Mouse (Mus musculus): ENCODE data around the gene Ttn. TPM values are rescaled to one million over a fixed set of nuclear protein-coding genes. Genes with fewer than 3 reads are reported as not detected.

Ttn gene
- polyA plus RNA-seq, 1 experiment from 2014 or later, result 2.5 TPM

DNA sequence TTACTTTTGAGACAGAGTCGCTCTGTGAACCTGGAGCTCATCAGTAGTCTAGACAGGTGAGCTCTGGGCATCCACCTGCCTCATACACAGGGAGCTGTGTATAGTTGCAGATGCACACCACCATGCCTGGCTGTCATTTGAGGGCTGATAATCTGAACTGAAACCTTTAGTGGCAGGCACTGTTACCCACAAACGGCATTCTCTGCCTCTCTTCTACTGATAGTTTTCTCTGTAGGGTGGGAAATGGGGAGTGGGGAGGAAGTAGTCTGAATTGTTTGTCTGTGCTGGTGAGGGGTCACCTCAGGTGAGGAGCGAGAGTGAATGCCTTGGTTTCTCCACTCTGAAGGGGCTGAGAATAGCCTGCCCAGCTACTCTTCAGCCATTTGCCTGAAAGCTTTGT is 294.7 kb downstream of the Ttn start:
- H3K9me3 ChIP-seq (replicated peaks), result no peaks in the 10 kb centered on the region
- H3K4me2 ChIP-seq (replicated peaks), result no peak overlapping the region
- ATAC-seq (ENCODE audit: low FRiP score), result no peak
- no peak overlapping the region for H3K9ac ChIP-seq
- H3K4me1 ChIP-seq, result no peaks in the 10 kb centered on the region
- H3K4me3 ChIP-seq, result no peak overlapping the region
- no peak overlapping the region for H3K27ac ChIP-seq
- H3K36me3 ChIP-seq, result peaks cover 72% of the 10 kb centered on the region
- no peaks in the 10 kb centered on the region for H3K27me3 ChIP-seq
- 86% methylated on average over 3 of the region's 3 CpGs for WGBS

- no peak overlapping the region for H3K4me3 ChIP-seq
- H3K9me3 ChIP-seq (replicated peaks), result no peaks in the 10 kb centered on the region
- ATAC-seq (ENCODE audit: low FRiP score), result no peak
- no peaks in the 10 kb centered on the region for H3K27me3 ChIP-seq
- H3K9ac ChIP-seq, result no peak overlapping the region
- H3K4me1 ChIP-seq, result no peaks in the 10 kb centered on the region
- 98% methylated on average over 3 of the region's 3 CpGs for whole genome bisulfite sequencing
- H3K36me3 ChIP-seq, result peaks cover 70% of the 10 kb centered on the region
- H3K27ac ChIP-seq, result no peak overlapping the region
- no peak overlapping the region for H3K4me2 ChIP-seq (replicated peaks)
Measured at GRCm38 (mm10) chr2:76686986-76687385, 295.4 kb downstream of the Ttn start.

DNA sequence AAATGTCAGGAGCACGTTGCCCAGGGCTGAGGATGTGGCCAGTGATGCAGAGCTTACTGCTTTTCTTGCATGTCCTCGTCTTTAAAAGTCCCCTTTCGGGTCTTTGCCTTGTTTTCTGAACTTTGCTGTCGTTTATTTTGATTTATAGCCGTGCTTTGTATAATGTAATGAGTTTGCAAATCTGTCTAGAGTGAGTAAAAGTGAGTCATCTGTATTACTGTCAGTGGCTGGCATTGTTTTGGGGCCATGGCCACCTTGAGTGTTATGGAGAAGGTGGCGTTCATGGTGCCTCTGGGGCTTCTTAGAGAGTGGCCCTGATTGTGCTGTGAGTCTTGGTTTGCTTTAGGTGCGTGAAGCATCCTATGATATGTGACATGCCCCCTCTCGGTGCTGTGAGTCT is 300.0 kb downstream of the Ttn start:
- H3K4me2 ChIP-seq (replicated peaks), result no peak overlapping the region
- H3K4me1 ChIP-seq, result no peaks in the 10 kb centered on the region
- peaks cover 46% of the 10 kb centered on the region for H3K36me3 ChIP-seq
- H3K9me3 ChIP-seq (replicated peaks), result no peaks in the 10 kb centered on the region
- H3K4me3 ChIP-seq, result no peak overlapping the region
- 85% methylated on average over 8 of the region's 8 CpGs for whole genome bisulfite sequencing
- H3K9ac ChIP-seq, result no peak overlapping the region
- no peak for ATAC-seq (ENCODE audit: low FRiP score)
- H3K27me3 ChIP-seq, result no peaks in the 10 kb centered on the region
- no peak overlapping the region for H3K27ac ChIP-seq

- Histone ChIP-seq H3K9ac (peak overlapping the region; percentile 38; the same call in 1 of the 2 replicates), H3K4me1 (peaks cover 18% of the 10 kb centered on the region), H3K4me3 (peak overlapping the region; percentile 67), H3K9me3 (replicated peaks) (no peaks in the 10 kb centered on the region), H3K36me3 (0 out of 2 replicates have a peak, but pooled peaks cover 6% of the 10 kb centered on the region), H3K4me2 (replicated peaks) (peak overlapping the region; percentile 56), H3K27ac (no peak overlapping the region), H3K27me3 (no peaks in the 10 kb centered on the region)
- WGBS, result 64% methylated on average over 13 of the region's 13 CpGs
- ATAC-seq (ENCODE audit: low FRiP score), result no peak
Measured at GRCm38 (mm10) chr2:76676401-76677226, 305.7 kb downstream of the Ttn start.

DNA sequence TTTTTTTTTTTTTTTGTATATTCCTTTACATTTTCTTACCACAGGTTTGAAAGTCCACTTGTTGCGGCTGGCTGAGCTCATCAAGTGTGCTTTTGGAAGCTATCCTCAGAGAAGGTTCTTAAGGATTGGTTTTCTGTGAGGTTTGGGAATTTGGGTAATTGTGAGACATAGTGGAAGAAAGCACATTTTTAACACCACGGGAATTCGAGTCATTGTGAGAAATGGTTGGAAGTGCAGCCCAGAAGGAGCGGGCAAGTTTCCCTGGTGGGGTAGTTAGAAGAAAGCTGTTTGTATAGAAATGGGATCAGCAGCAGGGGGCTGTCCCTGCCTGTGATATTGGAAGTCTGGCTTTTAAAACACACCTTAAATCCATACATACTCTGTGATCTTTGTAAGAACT is 306.4 kb downstream of the Ttn start:
- H3K9me3 ChIP-seq (replicated peaks), result no peaks in the 10 kb centered on the region
- H3K4me3 ChIP-seq, result peak overlapping the region; percentile 67
- H3K27me3 ChIP-seq, result no peaks in the 10 kb centered on the region
- 10% methylated on average over 4 of the region's 4 CpGs for WGBS
- H3K27ac ChIP-seq, result no peak overlapping the region
- peaks cover 18% of the 10 kb centered on the region for H3K4me1 ChIP-seq
- peak overlapping the region; percentile 92; the same call in 1 of the 2 replicates for H3K9ac ChIP-seq
- no peak for ATAC-seq (ENCODE audit: low FRiP score)
- H3K36me3 ChIP-seq, result 0 out of 2 replicates have a peak, but pooled peaks cover 6% of the 10 kb centered on the region
- peak overlapping the region; percentile 56 for H3K4me2 ChIP-seq (replicated peaks)

GRCm38 (mm10) chr2:76675451-76675850 is 306.9 kb downstream of the Ttn start:
- H3K9ac ChIP-seq, result peak overlapping the region; percentile 92
- H3K4me1 ChIP-seq, result peaks cover 18% of the 10 kb centered on the region
- no peaks in the 10 kb centered on the region for H3K9me3 ChIP-seq (replicated peaks)
- H3K36me3 ChIP-seq, result 0 out of 2 replicates have a peak, but pooled peaks cover 4% of the 10 kb centered on the region
- ATAC-seq (ENCODE audit: low FRiP score), result peak; percentile 66
- under 1% methylated on average over 44 of the region's 44 CpGs for WGBS
- peak overlapping the region; percentile 56 for H3K4me2 ChIP-seq (replicated peaks)
- peak overlapping the region; percentile 67 for H3K4me3 ChIP-seq
- H3K27ac ChIP-seq, result peak overlapping the region; percentile 87
- no peaks in the 10 kb centered on the region for H3K27me3 ChIP-seq

- 4% methylated on average over 50 of the region's 52 CpGs for WGBS
- Histone ChIP-seq H3K9me3 (replicated peaks) (no peaks in the 10 kb centered on the region), H3K27me3 (no peaks in the 10 kb centered on the region)
Measured at GRCm38 (mm10) chr2:76674725-76675427, 307.5 kb downstream of the Ttn start, which contains the start of gene Plekha3. TSS of gene Plekha3 (plus strand) at chr2:76675281.

DNA sequence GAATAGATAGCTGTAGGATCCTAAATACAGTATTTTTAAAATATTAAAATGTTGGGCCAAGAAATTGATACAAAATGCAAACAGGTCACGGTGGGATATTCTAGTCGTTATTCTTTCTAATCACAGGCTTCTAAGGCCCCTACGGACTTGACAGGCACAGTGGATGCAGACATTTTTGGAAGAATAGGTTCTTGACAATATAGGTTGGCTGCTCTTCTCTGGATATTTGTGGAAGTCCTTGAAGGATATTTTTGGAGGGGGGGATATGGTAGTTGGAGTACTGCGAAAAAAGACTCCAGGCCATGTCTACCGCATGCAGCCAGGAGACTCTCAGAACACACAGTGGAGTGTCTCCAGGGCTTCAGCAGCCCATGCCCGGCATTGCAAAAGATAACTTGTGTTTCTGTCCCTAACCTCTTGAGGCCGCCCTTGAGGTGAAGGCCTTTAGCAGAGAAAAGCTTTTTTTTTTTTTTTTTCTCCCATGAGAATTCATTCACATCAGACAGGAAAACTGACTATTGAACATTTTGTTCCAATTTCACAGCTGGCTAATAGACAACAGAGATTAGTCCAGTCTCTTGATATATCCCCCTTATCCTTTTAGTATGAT is 308.8 kb downstream of the Ttn start:
- Histone ChIP-seq H3K9me3 (replicated peaks) (no peaks in the 10 kb centered on the region), H3K4me3 (peak overlapping the region; percentile 42), H3K9ac (no peak overlapping the region), H3K4me2 (replicated peaks) (peak overlapping the region; percentile 59), H3K27ac (peak overlapping the region; percentile 64), H3K36me3 (no peaks in the 10 kb centered on the region), H3K27me3 (no peaks in the 10 kb centered on the region), H3K4me1 (peaks cover 18% of the 10 kb centered on the region)
- WGBS, result 38% methylated on average over 7 of the region's 7 CpGs
- ATAC-seq (ENCODE audit: low FRiP score), result no peak; the same call in 1 of the 2 replicates

More at GRCm38 (mm10) chr2:76674725-76675427, 307.5 kb downstream of the Ttn start, which contains the start of gene Plekha3:
- H3K4me2 ChIP-seq (replicated peaks), result peak within 1 kb of the TSS; percentile 56
- peak within 1 kb of the TSS; percentile 92 for H3K9ac ChIP-seq
- H3K4me1 ChIP-seq, result peaks cover 18% of the 10 kb centered on the region
- peak; percentile 78 for ATAC-seq (ENCODE audit: low FRiP score)
- H3K36me3 ChIP-seq, result no peaks in the 10 kb centered on the region
- peak within 1 kb of the TSS; percentile 87 for H3K27ac ChIP-seq
- H3K4me3 ChIP-seq, result peak within 1 kb of the TSS; percentile 67

DNA sequence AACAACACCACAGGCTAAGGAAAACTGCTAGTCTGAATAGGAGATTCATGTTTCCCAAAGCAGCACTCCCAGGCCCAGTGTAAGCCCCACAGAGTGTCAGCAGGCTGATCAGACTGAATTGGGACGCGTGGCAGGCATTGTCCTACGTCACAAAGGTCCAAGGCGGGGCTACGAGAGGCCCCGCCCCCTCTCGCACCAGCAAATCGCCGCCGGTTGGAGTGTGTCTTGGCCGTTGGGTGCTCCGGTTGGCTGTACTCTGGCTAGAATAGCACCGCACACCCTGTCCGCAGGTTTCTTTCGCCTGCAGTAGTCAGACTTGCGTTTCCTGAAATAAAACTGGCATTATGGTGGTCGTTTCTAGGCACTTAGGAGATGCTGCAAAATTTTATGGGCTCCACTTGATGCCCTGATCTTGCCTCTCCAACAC is 309.4 kb downstream of the Ttn start, which contains the start of gene Fkbp7:
Gene Fkbp7, minus strand, starts transcription at position 151 of the 427 bp plus-strand sequence.
- Histone ChIP-seq H3K9ac (peak within 1 kb of the TSS; percentile 57), H3K27ac (peak within 1 kb of the TSS; percentile 64), H3K4me3 (peak within 1 kb of the TSS; percentile 42), H3K9me3 (replicated peaks) (no peaks in the 10 kb centered on the region), H3K4me1 (peaks cover 18% of the 10 kb centered on the region), H3K4me2 (replicated peaks) (peak within 1 kb of the TSS; percentile 59), H3K27me3 (no peaks in the 10 kb centered on the region), H3K36me3 (no peaks in the 10 kb centered on the region)
- ATAC-seq (ENCODE audit: low FRiP score), result peak; percentile 90
- WGBS, result 0% methylated on average over 17 of the region's 17 CpGs

GRCm38 (mm10) chr2:76672134-76672745 is 310.1 kb downstream of the Ttn start:
- peak overlapping the region; percentile 64; the same call in 1 of the 2 replicates for H3K27ac ChIP-seq
- H3K9me3 ChIP-seq (replicated peaks), result no peaks in the 10 kb centered on the region
- WGBS, result 43% methylated on average over 9 of the region's 9 CpGs
- peaks cover 18% of the 10 kb centered on the region for H3K4me1 ChIP-seq
- peak overlapping the region; percentile 59 for H3K4me2 ChIP-seq (replicated peaks)
- H3K36me3 ChIP-seq, result 0 out of 2 replicates have a peak, but pooled peaks cover under 1% of the 10 kb centered on the region
- peak overlapping the region; percentile 57 for H3K9ac ChIP-seq
- ATAC-seq (ENCODE audit: low FRiP score), result no peak
- H3K27me3 ChIP-seq, result no peaks in the 10 kb centered on the region
- peak overlapping the region; percentile 42 for H3K4me3 ChIP-seq

GRCm38 (mm10) chr2:76671641-76672040 is 310.7 kb downstream of the Ttn start:
- Histone ChIP-seq H3K27me3 (no peaks in the 10 kb centered on the region), H3K27ac (no peak overlapping the region), H3K9ac (peak overlapping the region; percentile 57; the same call in 1 of the 2 replicates), H3K9me3 (replicated peaks) (no peaks in the 10 kb centered on the region), H3K4me2 (replicated peaks) (peak overlapping the region; percentile 59), H3K36me3 (0 out of 2 replicates have a peak, but pooled peaks cover 2% of the 10 kb centered on the region), H3K4me1 (peaks cover 15% of the 10 kb centered on the region), H3K4me3 (peak overlapping the region; percentile 42)
- ATAC-seq (ENCODE audit: low FRiP score), result no peak
- WGBS, result 85% methylated on average over 6 of the region's 6 CpGs

Measured in hindbrain, embryonic 12.5 days (tissue).